Mouse (Mus musculus): ENCODE data around the gene Nxf2.

DNA sequence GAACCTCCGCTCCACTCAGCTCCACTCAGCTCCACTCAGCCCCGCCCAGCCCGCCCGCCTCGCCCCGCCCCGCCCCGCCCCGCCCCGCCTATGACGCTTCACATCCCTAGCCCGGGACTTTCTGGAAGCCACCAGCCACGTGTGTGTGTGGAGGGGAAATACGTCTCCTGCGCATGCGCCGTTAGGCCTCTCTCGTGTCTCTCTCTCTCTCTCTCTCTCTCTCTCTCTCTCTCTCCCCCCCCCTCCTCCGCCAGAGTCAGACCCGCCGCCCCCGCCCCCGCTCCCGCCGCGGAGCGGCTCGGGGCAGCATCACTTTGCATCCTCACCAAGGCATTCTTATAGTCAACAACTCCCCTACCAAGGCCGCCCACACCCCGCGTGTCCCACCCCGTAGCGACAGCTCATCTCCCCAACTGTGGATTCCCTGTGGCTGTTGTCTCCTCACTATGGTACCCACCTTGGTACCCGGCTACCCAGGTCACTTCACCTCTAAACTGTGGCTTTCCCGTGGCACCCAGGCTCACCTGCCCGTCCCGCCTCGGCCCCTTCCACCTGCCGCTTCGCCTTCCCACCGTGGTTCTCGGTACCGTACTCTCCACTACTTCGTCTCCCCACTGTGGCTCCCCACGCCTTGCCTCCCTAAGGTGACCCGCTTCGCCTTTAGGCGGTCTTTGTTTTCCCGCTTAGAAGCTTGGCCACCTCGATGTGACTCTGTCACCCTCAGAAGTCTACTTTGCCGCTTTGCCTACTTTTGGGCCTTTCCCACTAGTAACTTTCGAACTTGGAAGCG is 1.1 kb downstream of the Nxf2 start:
- TF ChIP-seq CTCF (IDR thresholded peaks at IDR 0.05; ENCODE audit: low read depth, low read length), result no peak
- TF ChIP-seq GATA2 (IDR thresholded peaks at IDR 0.05; ENCODE audit: borderline replicate concordance, low read depth, low read length), result no peak
- TF ChIP-seq TAL1 (conservative IDR thresholded peaks at IDR 0.05; ENCODE audit: low read depth, low read length), result no peak
- no peak for TF ChIP-seq GATA1 (IDR thresholded peaks at IDR 0.05; ENCODE audit: borderline replicate concordance, low read length)
